In genomic region chr6:127752681-127753080, GRCm38 (mm10) we compare ENCODE assay signal across 19 mouse cellular contexts. TPM values are rescaled to one million over a fixed set of nuclear protein-coding genes. Genes with fewer than 3 reads are reported as not detected.
A peak's percentile ranks its signal among the peaks of the same experiment; 100 is the strongest.
DNase-seq lines count a peak whose midpoint lies in the region; ATAC-seq lines count a peak whose summit lies in the region.
"Had no signal": no experiment of that assay in that cellular context is flagged by ENCODE, and none has a peak within 500 bp of the region (broad histone marks: within the 10 kb centered on the region; RNA-seq: fewer than 3 reads in every experiment).

No protein-coding gene starts in this region.

- no peak overlapping the region for H3K27ac ChIP-seq in forebrain, embryonic 15.5 days (replicated peaks)
- no peak overlapping the region for H3K27ac ChIP-seq in forebrain, embryonic 16.5 days (ENCODE audit: low read length)
- H3K27ac ChIP-seq in hindbrain, embryonic 11.5 days (ENCODE audit: low read depth, low read length): peak overlapping the region; percentile 25
- H3K27ac ChIP-seq in liver, embryonic 12.5 days: no peak overlapping the region
- H3K27ac ChIP-seq: forebrain, embryonic 12.5 days; hindbrain, embryonic 15.5 days; lung, embryonic 15.5 days had no signal

- intact Hi-C loops in left cerebral cortex, postnatal 4 days (cut with DNase I): no loop called here
- intact Hi-C loops in left cerebral cortex, postnatal 14 days (cut with DNase I): no loop called here

- H3K4me3 ChIP-seq in forebrain, embryonic 15.5 days: no peak overlapping the region
- H3K4me3 ChIP-seq in forebrain, embryonic 16.5 days (replicated peaks; ENCODE audit: low read length): no peak overlapping the region
- H3K4me3 ChIP-seq in hindbrain, embryonic 11.5 days (ENCODE audit: low read depth, low read length): no peak overlapping the region
- no peak overlapping the region for H3K4me3 ChIP-seq in liver, embryonic 12.5 days
- H3K4me3 ChIP-seq: forebrain, embryonic 12.5 days; hindbrain, embryonic 15.5 days; lung, embryonic 15.5 days had no signal

- WGBS in forebrain, embryonic 15.5 days: 54% methylated on average over 3 of the region's 3 CpGs
- WGBS in forebrain, embryonic 16.5 days: 63% methylated on average over 3 of the region's 3 CpGs
- 37% methylated on average over 3 of the region's 3 CpGs for WGBS in hindbrain, embryonic 11.5 days
- 44% methylated on average over 3 of the region's 3 CpGs for WGBS in liver, embryonic 12.5 days (ENCODE audit: insufficient replicate concordance)

- ATAC-seq in forebrain, embryonic 15.5 days (replicated peaks): peak; percentile 57; the same call in 1 of the 2 replicates
- no peak for ATAC-seq in forebrain, embryonic 16.5 days
- peak; percentile 15; the same call in 1 of the 2 replicates for ATAC-seq in hindbrain, embryonic 11.5 days (ENCODE audit: low FRiP score)
- no peak for ATAC-seq in liver, embryonic 12.5 days

- H3K27me3 ChIP-seq in forebrain, embryonic 15.5 days: no peaks in the 10 kb centered on the region
- H3K27me3 ChIP-seq in forebrain, embryonic 16.5 days (replicated peaks; ENCODE audit: control insufficient read depth, insufficient read depth, low read length): no peaks in the 10 kb centered on the region
- H3K27me3 ChIP-seq in hindbrain, embryonic 11.5 days (ENCODE audit: control insufficient read depth, insufficient read depth, low read length): no peaks in the 10 kb centered on the region
- no peaks in the 10 kb centered on the region for H3K27me3 ChIP-seq in liver, embryonic 12.5 days (replicated peaks)
- H3K27me3 ChIP-seq: hindbrain, embryonic 15.5 days; lung, embryonic 15.5 days had no signal

- H3K9ac ChIP-seq in forebrain, embryonic 15.5 days (replicated peaks): no peak overlapping the region
- no peak overlapping the region for H3K9ac ChIP-seq in forebrain, embryonic 16.5 days (replicated peaks; ENCODE audit: low read depth, low read length)
- H3K9ac ChIP-seq in hindbrain, embryonic 11.5 days (ENCODE audit: low read depth, low read length): no peak overlapping the region
- no peak overlapping the region for H3K9ac ChIP-seq in liver, embryonic 12.5 days
- H3K9ac ChIP-seq: forebrain, embryonic 12.5 days; hindbrain, embryonic 15.5 days; lung, embryonic 15.5 days had no signal

- peaks cover 16% of the 10 kb centered on the region for H3K4me1 ChIP-seq in forebrain, embryonic 15.5 days
- peaks cover 21% of the 10 kb centered on the region for H3K4me1 ChIP-seq in forebrain, embryonic 16.5 days (replicated peaks; ENCODE audit: control insufficient read depth, insufficient read depth, low read length)
- H3K4me1 ChIP-seq in hindbrain, embryonic 11.5 days (replicated peaks; ENCODE audit: control insufficient read depth, insufficient read depth, low read length): peaks cover 9% of the 10 kb centered on the region
- H3K4me1 ChIP-seq in liver, embryonic 12.5 days: no peaks in the 10 kb centered on the region
- H3K4me1 ChIP-seq: lung, embryonic 15.5 days had no signal

- no peaks in the 10 kb centered on the region for H3K36me3 ChIP-seq in forebrain, embryonic 15.5 days
- no peaks in the 10 kb centered on the region for H3K36me3 ChIP-seq in forebrain, embryonic 16.5 days (ENCODE audit: control insufficient read depth, insufficient read depth)
- no peaks in the 10 kb centered on the region for H3K36me3 ChIP-seq in hindbrain, embryonic 11.5 days (ENCODE audit: control insufficient read depth, insufficient read depth, low read length)
- no peaks in the 10 kb centered on the region for H3K36me3 ChIP-seq in liver, embryonic 12.5 days
- H3K36me3 ChIP-seq: forebrain, embryonic 12.5 days; hindbrain, embryonic 15.5 days; lung, embryonic 15.5 days had no signal

- H3K4me2 ChIP-seq in forebrain, embryonic 15.5 days (replicated peaks): no peak overlapping the region
- H3K4me2 ChIP-seq in forebrain, embryonic 16.5 days (ENCODE audit: low read length): no peak overlapping the region
- no peak overlapping the region for H3K4me2 ChIP-seq in hindbrain, embryonic 11.5 days (replicated peaks; ENCODE audit: low read depth, low read length)
- no peak overlapping the region for H3K4me2 ChIP-seq in liver, embryonic 12.5 days
- H3K4me2 ChIP-seq: forebrain, embryonic 12.5 days; hindbrain, embryonic 15.5 days; lung, embryonic 15.5 days had no signal

- DNase-seq in left cerebral cortex, postnatal 4 days: peak; percentile 51
- DNase-seq in left cerebral cortex, postnatal 14 days (ENCODE audit: low spot score in 2 of 2): no peak
- peak; percentile 78 for DNase-seq in NIH3T3 (ENCODE audit: low read depth)
- DNase-seq in hindbrain, embryonic 11.5 days (ENCODE audit: low spot score): no peak
- no peak for DNase-seq in gastrocnemius, adult 18-20 months (ENCODE audit: low spot score)
- DNase-seq: cerebellum, adult 9-10 months; gastrocnemius, postnatal 14 days; kidney, adult 9 months; liver; right cerebral cortex, postnatal 4 days; thymus, adult 2 months had no signal

- H3K9me3 ChIP-seq in forebrain, embryonic 15.5 days: no peaks in the 10 kb centered on the region
- H3K9me3 ChIP-seq in forebrain, embryonic 16.5 days (ENCODE audit: control insufficient read depth, low read length): no peaks in the 10 kb centered on the region
- H3K9me3 ChIP-seq in hindbrain, embryonic 11.5 days (ENCODE audit: control insufficient read depth, low read length): no peaks in the 10 kb centered on the region
- no peaks in the 10 kb centered on the region for H3K9me3 ChIP-seq in liver, embryonic 12.5 days (replicated peaks)
- H3K9me3 ChIP-seq: forebrain, embryonic 12.5 days; hindbrain, embryonic 15.5 days; lung, embryonic 15.5 days had no signal

RNA-seq across cellular contexts. Expression of gene Prmt8, which starts 16.6 kb away (rescaled TPM):
- 26.1 and 26.8 TPM in 2 replicates for polyA plus RNA-seq in forebrain, embryonic 15.5 days (2015; fragmentation: Nextera tagmentation; extraction: Ambion mirVana)
- polyA plus RNA-seq in forebrain, embryonic 16.5 days (2015; fragmentation: Nextera tagmentation; extraction: Ambion mirVana): 28.4 and 31.4 TPM in 2 replicates
- total RNA-seq in left cerebral cortex, postnatal 4 days (2021): 10 to 100 TPM; 59.6 to 63.5 TPM
- 100 to 1,000 TPM; 115 to 139 TPM for total RNA-seq in left cerebral cortex, postnatal 14 days (2021)
- polyA plus RNA-seq in hindbrain, embryonic 11.5 days (2014; fragmentation: Nextera tagmentation; extraction: Ambion mirVana): 44.6 and 46.3 TPM in 2 replicates
- not detected in 2 replicates for polyA plus RNA-seq in liver, embryonic 12.5 days (2016; fragmentation: Nextera tagmentation; extraction: Ambion mirVana)
- total RNA-seq in gastrocnemius, adult 18-20 months (2021): not detected
- total RNA-seq: gastrocnemius, postnatal 14 days; megakaryocyte progenitor cell, adult 5-6 weeks; MEL had no signal
- polyA plus RNA-seq: lung, embryonic 15.5 days; thymus, adult 2 months had no signal

Comparison
In these comparisons a context has a peak if more than half of its experiments do, and no peak if none do; other contexts are left out.
1. ATAC-seq: peak in forebrain, embryonic 15.5 days (single experiment) and hindbrain, embryonic 11.5 days (single experiment); none in forebrain, embryonic 16.5 days (single experiment) and liver, embryonic 12.5 days (single experiment).
2. DNase-seq: peak in left cerebral cortex, postnatal 4 days (single experiment) and NIH3T3 (single experiment); none in left cerebral cortex, postnatal 14 days (0 of 2), hindbrain, embryonic 11.5 days (single experiment) and gastrocnemius, adult 18-20 months (single experiment).
3. RNA of gene Prmt8, which starts 16.6 kb away (polyA plus RNA-seq): 44.6 to 46.3 TPM in hindbrain, embryonic 11.5 days, 28.4 to 31.4 TPM in forebrain, embryonic 16.5 days and 26.1 to 26.8 TPM in forebrain, embryonic 15.5 days; not detected in liver, embryonic 12.5 days; every median in the first group is over 10 times any median in the second.